Mouse (Mus musculus): ENCODE results near the gene Hivep3. TPM values are rescaled to one million over a fixed set of nuclear protein-coding genes. Genes with fewer than 3 reads are reported as not detected.

Hivep3 gene
- polyA plus RNA-seq, 1 experiment from 2014 or later, result 6.8 TPM

GRCm38 (mm10) chr4:120145931-120146330 lies 412.3 kb downstream of the Hivep3 start:
- WGBS, result 51% methylated on average over 8 of the region's 8 CpGs
- Histone ChIP-seq H3K27me3 (no peaks in the 10 kb centered on the region), H3K4me1 (peaks cover 24% of the 10 kb centered on the region), H3K9ac (no peak overlapping the region), H3K27ac (replicated peaks) (no peak overlapping the region), H3K4me2 (replicated peaks) (no peak overlapping the region), H3K9me3 (replicated peaks) (no peaks in the 10 kb centered on the region), H3K36me3 (no peaks in the 10 kb centered on the region), H3K4me3 (replicated peaks) (no peak overlapping the region)
- ATAC-seq (ENCODE audit: insufficient number of reproducible peaks, low FRiP score, low TSS enrichment, low read depth), result no peak

GRCm38 (mm10) chr4:120148291-120149141 lies 414.9 kb downstream of the Hivep3 start:
- H3K4me1 ChIP-seq, result peaks cover 18% of the 10 kb centered on the region
- H3K36me3 ChIP-seq, result no peaks in the 10 kb centered on the region
- peak overlapping the region; percentile 47 for H3K4me2 ChIP-seq (replicated peaks)
- no peaks in the 10 kb centered on the region for H3K9me3 ChIP-seq (replicated peaks)
- peak; percentile 77 for ATAC-seq (ENCODE audit: insufficient number of reproducible peaks, low FRiP score, low TSS enrichment, low read depth)
- H3K9ac ChIP-seq, result no peak overlapping the region; the same call in 1 of the 2 replicates
- no peaks in the 10 kb centered on the region for H3K27me3 ChIP-seq
- peak overlapping the region; percentile 25 for H3K4me3 ChIP-seq (replicated peaks)
- H3K27ac ChIP-seq (replicated peaks), result peak overlapping the region; percentile 70
- WGBS, result 5% methylated on average over 45 of the region's 45 CpGs

GRCm38 (mm10) chr4:120149142-120149524 lies 415.5 kb downstream of the Hivep3 start:
- Histone ChIP-seq H3K4me2 (replicated peaks) (peak overlapping the region; percentile 47), H3K9ac (no peak overlapping the region), H3K9me3 (replicated peaks) (no peaks in the 10 kb centered on the region), H3K4me1 (peaks cover 18% of the 10 kb centered on the region), H3K27ac (replicated peaks) (peak overlapping the region; percentile 63), H3K36me3 (no peaks in the 10 kb centered on the region), H3K27me3 (no peaks in the 10 kb centered on the region), H3K4me3 (replicated peaks) (peak overlapping the region; percentile 25)
- 40% methylated on average over 3 of the region's 3 CpGs for WGBS
- no peak for ATAC-seq (ENCODE audit: insufficient number of reproducible peaks, low FRiP score, low TSS enrichment, low read depth)

GRCm38 (mm10) chr4:120150345-120150920 lies 416.8 kb downstream of the Hivep3 start:
- H3K4me2 ChIP-seq (replicated peaks), result no peak overlapping the region
- no peak overlapping the region for H3K4me3 ChIP-seq (replicated peaks)
- H3K27me3 ChIP-seq, result no peaks in the 10 kb centered on the region
- H3K9me3 ChIP-seq (replicated peaks), result no peaks in the 10 kb centered on the region
- no peak for ATAC-seq (ENCODE audit: insufficient number of reproducible peaks, low FRiP score, low TSS enrichment, low read depth)
- H3K4me1 ChIP-seq, result peaks cover 18% of the 10 kb centered on the region
- WGBS, result 59% methylated on average over 6 of the region's 6 CpGs
- no peak overlapping the region for H3K9ac ChIP-seq
- no peaks in the 10 kb centered on the region for H3K36me3 ChIP-seq
- H3K27ac ChIP-seq (replicated peaks), result no peak overlapping the region

DNA sequence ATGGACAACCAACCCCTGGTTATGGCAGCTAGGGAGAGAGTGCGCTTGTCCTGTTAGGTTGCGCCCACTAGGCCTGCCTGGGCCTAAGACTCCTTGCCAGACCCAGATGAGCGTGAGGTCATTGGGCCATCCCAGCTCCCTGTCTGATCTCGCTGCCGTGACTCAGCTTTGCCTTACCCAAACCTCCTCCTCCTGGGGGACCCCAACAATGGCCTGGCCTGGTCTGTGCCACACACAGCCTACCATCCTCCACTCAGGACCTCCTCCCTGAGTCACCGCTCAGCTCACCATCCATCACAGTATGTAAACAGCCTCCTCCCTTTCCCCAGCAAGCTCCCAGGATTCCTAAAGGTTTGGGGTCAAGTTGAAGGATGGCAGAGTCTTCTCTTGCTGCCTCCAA lies 418.3 kb downstream of the Hivep3 start:
- WGBS, result 86% methylated on average over 6 of the region's 6 CpGs
- H3K27me3 ChIP-seq, result no peaks in the 10 kb centered on the region

DNA sequence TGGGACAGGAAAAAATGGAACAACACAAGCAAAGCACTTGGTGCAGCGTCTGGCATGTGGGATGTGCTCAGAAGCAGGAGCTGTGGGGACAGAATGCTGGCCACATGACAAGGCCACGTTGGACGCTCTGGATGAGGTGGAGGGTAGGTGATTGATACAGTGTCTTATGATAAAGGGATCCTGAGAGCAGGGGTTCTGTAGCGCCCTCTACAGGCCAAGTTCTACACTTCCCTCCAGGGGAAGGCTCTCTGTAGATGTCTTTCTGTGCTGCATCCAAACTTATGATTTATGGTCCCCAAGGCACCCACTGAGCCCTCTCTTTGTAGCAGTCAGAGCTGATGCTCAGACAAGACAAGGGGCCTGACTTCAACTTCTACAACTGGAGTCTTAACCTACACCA lies 419.1 kb downstream of the Hivep3 start:
- Histone ChIP-seq H3K27ac (replicated peaks) (no peak overlapping the region), H3K4me1 (peaks cover 18% of the 10 kb centered on the region), H3K9ac (no peak overlapping the region), H3K4me3 (replicated peaks) (no peak overlapping the region), H3K36me3 (no peaks in the 10 kb centered on the region), H3K4me2 (replicated peaks) (no peak overlapping the region), H3K27me3 (no peaks in the 10 kb centered on the region), H3K9me3 (replicated peaks) (no peaks in the 10 kb centered on the region)
- ATAC-seq (ENCODE audit: insufficient number of reproducible peaks, low FRiP score, low TSS enrichment, low read depth), result no peak
- 62% methylated on average over 4 of the region's 4 CpGs for WGBS

More for the DNA sequence above, 418.3 kb downstream of the Hivep3 start:
- Histone ChIP-seq H3K4me1 (peaks cover 18% of the 10 kb centered on the region), H3K4me3 (replicated peaks) (no peak overlapping the region), H3K4me2 (replicated peaks) (no peak overlapping the region), H3K9me3 (replicated peaks) (no peaks in the 10 kb centered on the region), H3K27ac (replicated peaks) (no peak overlapping the region), H3K36me3 (no peaks in the 10 kb centered on the region), H3K9ac (no peak overlapping the region)
- ATAC-seq (ENCODE audit: insufficient number of reproducible peaks, low FRiP score, low TSS enrichment, low read depth), result no peak

DNA sequence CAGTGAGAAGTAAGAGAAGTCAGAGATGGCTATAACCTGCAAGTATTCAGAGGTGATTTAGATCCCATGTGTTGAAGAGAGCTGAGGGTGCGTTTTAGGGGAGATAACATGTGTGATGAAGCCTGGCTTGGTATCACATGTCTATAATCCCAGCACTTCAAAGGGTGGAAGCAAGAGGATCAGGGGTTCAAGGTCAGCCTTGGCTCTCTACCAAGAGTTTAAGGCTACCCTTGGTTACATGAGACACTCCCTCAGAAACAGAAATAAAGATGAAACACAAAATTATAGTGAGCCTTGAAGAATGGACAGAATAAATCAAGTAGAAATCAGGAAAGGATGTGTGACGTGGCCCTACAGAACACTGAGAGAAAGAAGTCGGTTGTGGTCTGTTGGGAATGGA lies 420.2 kb downstream of the Hivep3 start:
- H3K9ac ChIP-seq, result no peak overlapping the region
- no peaks in the 10 kb centered on the region for H3K36me3 ChIP-seq
- no peaks in the 10 kb centered on the region for H3K27me3 ChIP-seq
- 80% methylated on average over 3 of the region's 3 CpGs for WGBS
- no peak overlapping the region for H3K4me2 ChIP-seq (replicated peaks)
- no peaks in the 10 kb centered on the region for H3K9me3 ChIP-seq (replicated peaks)
- H3K4me1 ChIP-seq, result peaks cover 7% of the 10 kb centered on the region
- H3K27ac ChIP-seq (replicated peaks), result no peak overlapping the region
- ATAC-seq (ENCODE audit: insufficient number of reproducible peaks, low FRiP score, low TSS enrichment, low read depth), result no peak
- no peak overlapping the region for H3K4me3 ChIP-seq (replicated peaks)

GRCm38 (mm10) chr4:120158714-120159310 lies 425.2 kb downstream of the Hivep3 start:
- ATAC-seq (ENCODE audit: insufficient number of reproducible peaks, low FRiP score, low TSS enrichment, low read depth), result no peak
- Histone ChIP-seq H3K9me3 (replicated peaks) (no peaks in the 10 kb centered on the region), H3K4me3 (replicated peaks) (no peak overlapping the region), H3K27ac (replicated peaks) (no peak overlapping the region), H3K27me3 (no peaks in the 10 kb centered on the region), H3K4me2 (replicated peaks) (no peak overlapping the region), H3K36me3 (no peaks in the 10 kb centered on the region), H3K4me1 (peaks cover 31% of the 10 kb centered on the region), H3K9ac (no peak overlapping the region)
- WGBS, result 39% methylated on average over 5 of the region's 5 CpGs

DNA sequence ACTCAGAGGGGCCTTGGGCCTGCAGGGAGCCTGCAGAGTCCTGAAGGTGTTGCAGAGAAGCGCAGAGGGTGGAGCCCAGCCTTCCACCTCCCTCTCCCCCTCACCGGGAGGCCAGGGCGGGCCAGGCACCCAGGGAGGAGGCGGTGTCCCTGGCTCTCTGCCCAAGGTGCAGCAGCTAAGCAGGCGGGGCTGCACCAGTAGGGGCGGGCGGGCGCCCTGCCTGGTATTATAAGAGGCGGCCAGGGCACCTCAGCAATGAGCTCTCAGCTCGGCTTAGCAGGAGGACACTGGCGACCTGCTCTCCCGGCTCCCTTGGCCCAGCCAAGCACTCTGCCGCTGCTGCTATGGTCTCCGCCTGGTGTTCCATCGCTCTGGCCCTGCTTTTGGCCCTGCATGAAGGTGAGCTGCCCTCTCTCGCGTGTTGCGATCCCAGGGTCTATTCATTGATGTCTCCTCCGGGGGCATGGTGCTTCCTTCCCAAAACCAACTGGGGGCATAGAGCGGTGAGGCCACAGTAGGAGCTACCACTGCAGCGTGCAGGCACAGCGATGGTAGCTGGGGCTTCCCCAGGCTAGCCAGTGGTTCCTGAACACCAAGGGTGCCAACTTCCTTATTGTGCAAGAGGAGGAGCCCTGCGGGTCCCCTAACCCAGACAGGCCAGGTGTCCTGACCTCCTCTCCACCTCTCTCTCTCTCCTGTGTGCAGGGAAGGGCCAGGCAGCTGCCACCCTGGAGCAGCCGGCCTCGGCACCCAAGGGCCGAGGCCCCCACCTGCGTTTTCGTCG lies 427.8 kb downstream of the Hivep3 start, which contains the start of gene Edn2:
TSS of gene Edn2 (plus strand) at position 41 of the 784 bp plus-strand sequence.
- no peak within 1 kb of the TSS for H3K9ac ChIP-seq
- H3K36me3 ChIP-seq, result no peaks in the 10 kb centered on the region
- no peaks in the 10 kb centered on the region for H3K9me3 ChIP-seq (replicated peaks)
- peak within 1 kb of the TSS; percentile 35 for H3K27ac ChIP-seq (replicated peaks)
- H3K4me2 ChIP-seq (replicated peaks), result peak within 1 kb of the TSS; percentile 43
- H3K4me3 ChIP-seq (replicated peaks), result peak within 1 kb of the TSS; percentile 38
- H3K27me3 ChIP-seq, result no peaks in the 10 kb centered on the region
- peaks cover 39% of the 10 kb centered on the region for H3K4me1 ChIP-seq
- ATAC-seq (ENCODE audit: insufficient number of reproducible peaks, low FRiP score, low TSS enrichment, low read depth), result peak; percentile 77
- WGBS, result 25% methylated on average over 29 of the region's 29 CpGs

DNA sequence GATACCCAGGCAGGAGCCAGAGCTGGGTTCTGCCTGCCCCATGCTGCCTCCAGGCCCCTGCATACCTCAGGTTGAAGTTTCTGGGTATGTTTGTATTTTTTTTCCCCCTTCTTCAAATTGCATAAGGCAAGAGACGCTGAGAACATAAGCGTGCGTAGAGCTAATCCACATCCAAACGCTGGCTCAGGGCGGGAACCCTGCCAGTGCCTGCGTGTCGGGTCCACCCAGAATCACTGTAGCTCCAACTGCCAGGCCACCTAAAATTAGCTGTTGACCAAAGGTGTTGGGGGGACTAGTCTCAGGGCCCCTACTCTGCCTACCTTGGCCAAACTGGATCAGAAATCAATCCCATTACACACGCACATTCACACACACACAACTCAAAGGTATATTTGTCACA lies 429.0 kb downstream of the Hivep3 start:
- Histone ChIP-seq H3K27ac (replicated peaks) (peak overlapping the region; percentile 71), H3K4me3 (replicated peaks) (peak overlapping the region; percentile 12), H3K4me2 (replicated peaks) (peak overlapping the region; percentile 43), H3K36me3 (no peaks in the 10 kb centered on the region), H3K27me3 (no peaks in the 10 kb centered on the region), H3K4me1 (peaks cover 39% of the 10 kb centered on the region), H3K9me3 (replicated peaks) (no peaks in the 10 kb centered on the region), H3K9ac (no peak overlapping the region)
- no peak for ATAC-seq (ENCODE audit: insufficient number of reproducible peaks, low FRiP score, low TSS enrichment, low read depth)
- 43% methylated on average over 8 of the region's 8 CpGs for WGBS

DNA sequence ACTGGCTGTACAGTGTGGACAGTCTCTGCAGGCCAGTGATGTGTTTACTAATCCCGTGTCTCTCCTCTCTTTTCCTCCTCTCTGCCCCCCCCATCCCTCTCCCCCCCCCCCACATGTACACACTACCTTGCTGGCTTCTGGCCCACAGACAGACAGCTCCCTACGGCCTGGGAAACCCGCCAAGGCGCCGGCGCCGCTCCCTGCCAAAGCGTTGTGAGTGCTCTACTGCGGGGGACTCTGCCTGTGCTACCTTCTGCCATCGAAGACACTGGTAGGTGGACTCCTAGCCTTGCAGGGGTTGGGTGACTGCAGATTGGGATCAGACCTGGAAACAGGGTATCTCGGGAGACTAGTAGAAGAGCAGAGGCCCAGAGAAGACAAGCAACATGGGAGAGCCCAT lies 429.7 kb downstream of the Hivep3 start:
- no peaks in the 10 kb centered on the region for H3K27me3 ChIP-seq
- no peaks in the 10 kb centered on the region for H3K9me3 ChIP-seq (replicated peaks)
- H3K27ac ChIP-seq (replicated peaks), result peak overlapping the region; percentile 71
- peak overlapping the region; percentile 9; the same call in 1 of the 2 replicates for H3K4me3 ChIP-seq (replicated peaks)
- WGBS, result 39% methylated on average over 11 of the region's 11 CpGs
- ATAC-seq (ENCODE audit: insufficient number of reproducible peaks, low FRiP score, low TSS enrichment, low read depth), result peak; percentile 24; the same call in 1 of the 2 replicates
- H3K4me2 ChIP-seq (replicated peaks), result peak overlapping the region; percentile 43
- H3K9ac ChIP-seq, result no peak overlapping the region
- peaks cover 39% of the 10 kb centered on the region for H3K4me1 ChIP-seq
- no peaks in the 10 kb centered on the region for H3K36me3 ChIP-seq

All from embryonic facial prominence, embryonic 15.5 days (tissue).